Comparison of ENCODE assay signal across 16 mouse cellular contexts in genomic region chr13:46819202-46819728, GRCm38 (mm10).
DNase-seq lines count a peak whose midpoint lies in the region; ATAC-seq lines count a peak whose summit lies in the region.
"Had no signal": no experiment of that assay in that cellular context is flagged by ENCODE, and none has a peak within 500 bp of the region (broad histone marks: within the 10 kb centered on the region; RNA-seq: fewer than 3 reads in every experiment).

No protein-coding gene starts in this region.

- H3K36me3 ChIP-seq in forebrain, embryonic 13.5 days (ENCODE audit: poor library complexity, severe bottlenecking), result peaks cover 19% of the 10 kb centered on the region
- peaks cover 46% of the 10 kb centered on the region for H3K36me3 ChIP-seq in forebrain, embryonic 10.5 days (replicated peaks)
- peaks cover 28% of the 10 kb centered on the region for H3K36me3 ChIP-seq in midbrain, embryonic 12.5 days
- peaks cover 61% of the 10 kb centered on the region for H3K36me3 ChIP-seq in midbrain, embryonic 10.5 days
- peaks cover 5% of the 10 kb centered on the region; the same call in 1 of the 2 replicates for H3K36me3 ChIP-seq in hindbrain, embryonic 16.5 days (ENCODE audit: control insufficient read depth, insufficient read depth, low read length)
- peaks cover 3% of the 10 kb centered on the region for H3K36me3 ChIP-seq in stomach, embryonic 14.5 days (ENCODE audit: control insufficient read depth, insufficient read depth, low read length)

- no peak overlapping the region for H3K9ac ChIP-seq in forebrain, embryonic 13.5 days
- H3K9ac ChIP-seq in midbrain, embryonic 12.5 days (replicated peaks), result no peak overlapping the region
- H3K9ac ChIP-seq in hindbrain, embryonic 16.5 days (ENCODE audit: low read depth, low read length), result no peak overlapping the region
- H3K9ac ChIP-seq in stomach, embryonic 14.5 days (replicated peaks; ENCODE audit: low read depth, low read length), result no peak overlapping the region

- H3K27ac ChIP-seq in forebrain, embryonic 13.5 days, result peak overlapping the region; percentile 48
- H3K27ac ChIP-seq in forebrain, embryonic 10.5 days, result no peak overlapping the region
- H3K27ac ChIP-seq in midbrain, embryonic 12.5 days (replicated peaks), result peak overlapping the region; percentile 56
- no peak overlapping the region; the same call in 1 of the 2 replicates for H3K27ac ChIP-seq in midbrain, embryonic 10.5 days (replicated peaks)
- peak overlapping the region; percentile 0; the same call in 1 of the 2 replicates for H3K27ac ChIP-seq in hindbrain, embryonic 16.5 days (ENCODE audit: low read depth, low read length)
- H3K27ac ChIP-seq in stomach, embryonic 14.5 days (ENCODE audit: low read length), result no peak overlapping the region

- peaks cover 15% of the 10 kb centered on the region for H3K4me1 ChIP-seq in forebrain, embryonic 13.5 days
- H3K4me1 ChIP-seq in forebrain, embryonic 10.5 days, result peaks cover 14% of the 10 kb centered on the region
- H3K4me1 ChIP-seq in midbrain, embryonic 12.5 days, result peaks cover 13% of the 10 kb centered on the region; the same call in 1 of the 2 replicates
- H3K4me1 ChIP-seq in midbrain, embryonic 10.5 days, result peaks cover 18% of the 10 kb centered on the region
- H3K4me1 ChIP-seq in hindbrain, embryonic 16.5 days (ENCODE audit: control insufficient read depth, insufficient read depth, low read depth, low read length), result peaks cover 10% of the 10 kb centered on the region
- peaks cover 11% of the 10 kb centered on the region; the same call in 1 of the 2 replicates for H3K4me1 ChIP-seq in stomach, embryonic 14.5 days (ENCODE audit: control insufficient read depth, insufficient read depth, low read length)

- no peaks in the 10 kb centered on the region for H3K9me3 ChIP-seq in forebrain, embryonic 13.5 days (replicated peaks)
- no peaks in the 10 kb centered on the region for H3K9me3 ChIP-seq in forebrain, embryonic 10.5 days
- no peaks in the 10 kb centered on the region for H3K9me3 ChIP-seq in midbrain, embryonic 12.5 days
- no peaks in the 10 kb centered on the region for H3K9me3 ChIP-seq in midbrain, embryonic 10.5 days (replicated peaks)
- H3K9me3 ChIP-seq in hindbrain, embryonic 16.5 days (ENCODE audit: control insufficient read depth, low read length), result no peaks in the 10 kb centered on the region
- no peaks in the 10 kb centered on the region for H3K9me3 ChIP-seq in stomach, embryonic 14.5 days (ENCODE audit: control insufficient read depth, low read depth, low read length)
- H3K9me3 ChIP-seq: megakaryocyte, embryonic 14.5 days had no signal

- peak; percentile 38; the same call in 1 of the 2 replicates for ATAC-seq in forebrain, embryonic 13.5 days
- ATAC-seq in midbrain, embryonic 12.5 days (ENCODE audit: low FRiP score, low read depth), result no peak
- peak; percentile 35 for ATAC-seq in hindbrain, embryonic 16.5 days
- no peak for ATAC-seq in stomach, embryonic 14.5 days (ENCODE audit: insufficient number of reproducible peaks, insufficient read depth, low FRiP score, low read depth)

- no peaks in the 10 kb centered on the region for H3K27me3 ChIP-seq in forebrain, embryonic 13.5 days
- no peaks in the 10 kb centered on the region for H3K27me3 ChIP-seq in forebrain, embryonic 10.5 days (ENCODE audit: poor library complexity, severe bottlenecking)
- H3K27me3 ChIP-seq in midbrain, embryonic 12.5 days, result no peaks in the 10 kb centered on the region
- no peaks in the 10 kb centered on the region for H3K27me3 ChIP-seq in midbrain, embryonic 10.5 days (ENCODE audit: low read depth, poor library complexity, severe bottlenecking)
- H3K27me3 ChIP-seq in hindbrain, embryonic 16.5 days (replicated peaks; ENCODE audit: control insufficient read depth, insufficient read depth, low read length), result no peaks in the 10 kb centered on the region
- no peaks in the 10 kb centered on the region for H3K27me3 ChIP-seq in stomach, embryonic 14.5 days (ENCODE audit: control insufficient read depth, insufficient read depth, low read length)
- H3K27me3 ChIP-seq: megakaryocyte, embryonic 14.5 days had no signal

- no peak overlapping the region for H3K4me3 ChIP-seq in forebrain, embryonic 13.5 days
- no peak overlapping the region for H3K4me3 ChIP-seq in forebrain, embryonic 10.5 days
- H3K4me3 ChIP-seq in midbrain, embryonic 12.5 days, result no peak overlapping the region
- H3K4me3 ChIP-seq in midbrain, embryonic 10.5 days, result no peak overlapping the region
- H3K4me3 ChIP-seq in hindbrain, embryonic 16.5 days (ENCODE audit: low read length), result no peak overlapping the region; the same call in 1 of the 2 replicates
- H3K4me3 ChIP-seq in stomach, embryonic 14.5 days (ENCODE audit: low read depth, low read length), result no peak overlapping the region
- H3K4me3 ChIP-seq: megakaryocyte, embryonic 14.5 days had no signal

- no peak for DNase-seq in forebrain, embryonic 10.5 days (ENCODE audit: extremely low spot score, low spot score)
- no peak for DNase-seq in midbrain, embryonic 10.5 days (ENCODE audit: low spot score)
- no peak for DNase-seq in heart, postnatal 25 days (ENCODE audit: low spot score)
- no peak for DNase-seq in left cerebral cortex, postnatal 4 days
- DNase-seq: B cell, adult 2 months; cerebellum, adult 8-10 months; heart, adult 18-20 months; heart, postnatal 10 days; lung, adult 2 months; right cerebral cortex, postnatal 14 days; thymus, postnatal 36 days had no signal

- 55% methylated on average over 8 of the region's 8 CpGs for WGBS in forebrain, embryonic 13.5 days
- 84% methylated on average over 8 of the region's 8 CpGs for WGBS in forebrain, embryonic 10.5 days
- 57% methylated on average over 8 of the region's 8 CpGs for WGBS in midbrain, embryonic 12.5 days
- 82% methylated on average over 8 of the region's 8 CpGs for WGBS in midbrain, embryonic 10.5 days
- WGBS in hindbrain, embryonic 16.5 days, result 46% methylated on average over 8 of the region's 8 CpGs
- 30% methylated on average over 8 of the region's 8 CpGs for WGBS in stomach, embryonic 14.5 days

- H3K4me2 ChIP-seq in forebrain, embryonic 13.5 days, result peak overlapping the region; percentile 43
- peak overlapping the region; percentile 13 for H3K4me2 ChIP-seq in midbrain, embryonic 12.5 days (replicated peaks)
- peak overlapping the region; percentile 42 for H3K4me2 ChIP-seq in hindbrain, embryonic 16.5 days (ENCODE audit: low read length)
- H3K4me2 ChIP-seq in stomach, embryonic 14.5 days (replicated peaks; ENCODE audit: low read depth, low read length), result 0 out of 2 replicates have a peak overlapping the region, but pooled peaks have one; percentile 10

- intact Hi-C loops in heart, postnatal 25 days (cut with DNase I), result no loop called here
- intact Hi-C loops in left cerebral cortex, postnatal 4 days (cut with DNase I), result no loop called here

Comparison
In these comparisons a context has a peak if more than half of its experiments do, and no peak if none do; other contexts are left out.
1. H3K27ac ChIP-seq: peak in forebrain, embryonic 13.5 days (single experiment), midbrain, embryonic 12.5 days (single experiment) and hindbrain, embryonic 16.5 days (single experiment); none in forebrain, embryonic 10.5 days (single experiment), midbrain, embryonic 10.5 days (single experiment) and stomach, embryonic 14.5 days (single experiment).
2. ATAC-seq: peak in forebrain, embryonic 13.5 days (single experiment) and hindbrain, embryonic 16.5 days (single experiment); none in midbrain, embryonic 12.5 days (single experiment) and stomach, embryonic 14.5 days (single experiment).
3. Peak in every context shown above with its lines, with median percentiles within 50 percentile points of each other: H3K4me2 ChIP-seq.